Mouse (Mus musculus) kidney, adult 11 months (tissue): ENCODE data around the gene Aars.
"Not testable (repeated sequence)": the region's sequence is repeated elsewhere in the genome, so short reads cannot be mapped to it uniquely, and the experiment has no call there.

ENCODE experiments used
- DNase-seq: peaks from one replicate; pipeline ENCODE4 v3.0.0; 2022

The Aars gene

GRCm38 (mm10) chr8:111032916-111033315 is at the start of gene Aars:
TSS of gene Aars (plus strand) at chr8:111033144.
- no peak for DNase-seq

DNA sequence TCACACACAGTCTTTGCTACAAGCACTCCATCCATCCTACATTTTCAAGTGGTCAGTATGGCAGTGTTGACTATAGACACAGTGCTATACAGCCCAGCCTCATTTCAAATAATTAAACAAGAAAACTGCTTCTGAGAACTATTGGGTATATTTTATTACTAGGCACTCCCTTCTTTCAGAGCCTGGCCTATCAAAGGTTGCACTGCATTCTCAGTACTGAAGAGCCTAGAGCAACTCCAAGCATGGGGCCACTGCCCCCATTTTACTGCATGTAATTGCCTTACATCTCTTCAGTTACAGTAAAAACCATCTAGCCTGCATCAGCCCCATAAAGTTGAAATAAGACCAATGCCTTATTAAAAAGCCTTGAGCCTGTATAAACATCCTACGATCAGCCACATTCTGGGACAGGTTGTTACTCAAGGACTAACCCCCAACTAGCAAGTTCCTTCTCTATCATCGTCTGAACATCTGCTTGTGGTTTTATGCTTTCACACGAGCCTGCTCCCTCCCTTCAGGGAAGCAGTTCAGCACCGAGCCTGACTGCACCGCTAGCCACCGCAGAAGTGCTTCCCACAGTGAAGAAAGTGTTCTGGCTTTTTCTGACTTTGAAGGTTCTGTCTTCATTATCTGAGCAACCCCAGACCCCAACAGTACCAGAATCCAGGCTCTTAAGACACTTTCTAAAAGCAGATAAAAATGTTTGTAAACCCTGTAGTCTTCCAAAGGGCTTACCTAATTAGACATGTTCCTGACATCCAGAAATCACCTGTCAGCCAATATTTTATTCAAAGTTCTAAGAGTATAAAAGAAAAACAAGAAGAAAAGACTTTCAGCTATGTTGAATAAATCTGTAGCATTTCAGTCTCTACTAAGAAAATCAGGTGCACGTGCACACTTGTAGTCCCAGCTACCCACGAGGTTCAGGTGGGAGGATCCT is 44.9 kb upstream of the Aars start:
- DNase-seq: no peak

GRCm38 (mm10) chr8:110990017-110990416 is 42.9 kb upstream of the Aars start:
- DNase-seq: no peak

DNA sequence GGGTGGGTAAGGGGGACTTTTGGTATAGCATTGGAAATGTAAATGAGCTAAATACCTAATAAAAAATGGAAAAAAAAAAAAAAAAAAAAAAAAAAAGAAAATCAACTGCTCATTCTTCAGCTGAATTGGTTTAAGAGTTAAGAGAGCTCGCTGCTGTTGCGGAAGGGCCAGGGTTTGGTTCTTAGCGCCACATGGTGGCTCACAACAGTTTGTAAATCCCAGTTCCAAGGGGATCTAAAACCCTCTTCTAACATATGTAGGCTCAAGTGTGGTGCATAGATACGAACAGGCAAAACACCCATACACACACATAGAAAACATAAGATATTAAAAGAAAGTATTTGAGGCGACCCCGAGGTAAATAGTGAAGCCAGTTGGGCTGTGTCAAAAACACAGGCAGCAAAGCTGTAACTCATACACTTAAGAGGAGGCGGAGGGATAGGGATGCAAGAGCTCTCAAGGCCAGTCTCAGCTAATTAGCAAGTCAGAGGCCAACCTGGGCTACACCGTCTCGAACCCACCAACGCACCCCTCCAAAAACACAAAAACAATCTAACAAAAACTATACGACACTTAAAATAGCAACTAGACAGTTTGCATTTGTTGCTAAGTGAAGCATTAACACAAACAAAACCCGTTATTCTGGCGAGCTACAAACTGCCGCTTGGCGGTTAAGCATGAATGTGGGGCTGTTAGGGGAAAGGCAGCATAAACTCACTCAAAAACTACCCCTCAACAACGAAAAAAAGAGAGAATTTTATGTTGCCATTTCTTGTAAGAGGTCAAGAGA is 36.1 kb upstream of the Aars start:
- DNase-seq: no peak

DNA sequence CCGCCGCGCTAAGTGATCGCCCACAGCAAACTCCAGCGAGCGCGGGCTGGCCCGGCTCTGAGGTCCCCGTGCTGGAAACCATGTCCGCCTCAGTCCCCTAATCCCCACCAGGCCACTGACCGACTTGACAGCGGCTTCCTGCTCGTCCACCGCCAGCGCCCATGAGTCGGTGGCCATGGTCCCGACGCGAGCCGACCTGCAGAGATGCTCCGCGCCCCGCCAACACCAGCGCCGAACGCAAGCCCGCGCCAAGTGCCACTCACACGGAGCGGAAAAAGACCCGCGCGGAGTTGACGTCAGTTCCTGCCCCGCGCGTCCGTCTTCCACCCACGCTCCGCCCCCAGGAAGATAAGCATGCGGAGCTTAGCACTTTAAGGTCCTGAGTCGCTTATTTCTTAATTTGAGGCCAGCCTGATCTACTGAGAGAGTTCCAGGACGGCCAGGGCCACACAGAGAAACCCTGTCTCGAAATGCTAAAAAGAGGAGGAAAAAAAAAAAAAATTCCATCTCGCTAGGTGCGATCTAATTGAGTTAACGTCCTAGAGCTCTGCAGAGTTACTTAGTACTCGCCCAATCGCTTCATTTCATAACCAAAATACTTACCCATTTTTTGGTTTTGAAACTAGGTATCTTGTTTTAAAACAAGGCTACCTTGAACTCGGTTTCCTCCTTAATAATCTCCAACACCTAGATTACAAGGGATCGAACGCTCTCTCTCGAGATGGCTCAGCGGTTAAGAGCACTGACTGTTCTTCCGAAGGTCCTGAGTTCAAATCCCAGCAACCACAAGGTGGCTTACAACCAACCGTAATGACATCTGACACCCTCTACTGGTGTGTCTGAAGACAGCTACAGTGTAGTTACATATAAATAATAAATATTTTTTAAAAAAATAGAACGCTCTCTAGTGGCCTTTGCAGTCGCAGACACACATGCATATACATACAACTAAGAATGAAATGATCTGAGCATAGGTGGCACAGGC is 35.1 kb upstream of the Aars start, which contains the start of gene Ddx19a:
Gene Ddx19a (minus strand): TSS at position 254 of the 985 bp plus-strand sequence.
- DNase-seq: peak; percentile 82

DNA sequence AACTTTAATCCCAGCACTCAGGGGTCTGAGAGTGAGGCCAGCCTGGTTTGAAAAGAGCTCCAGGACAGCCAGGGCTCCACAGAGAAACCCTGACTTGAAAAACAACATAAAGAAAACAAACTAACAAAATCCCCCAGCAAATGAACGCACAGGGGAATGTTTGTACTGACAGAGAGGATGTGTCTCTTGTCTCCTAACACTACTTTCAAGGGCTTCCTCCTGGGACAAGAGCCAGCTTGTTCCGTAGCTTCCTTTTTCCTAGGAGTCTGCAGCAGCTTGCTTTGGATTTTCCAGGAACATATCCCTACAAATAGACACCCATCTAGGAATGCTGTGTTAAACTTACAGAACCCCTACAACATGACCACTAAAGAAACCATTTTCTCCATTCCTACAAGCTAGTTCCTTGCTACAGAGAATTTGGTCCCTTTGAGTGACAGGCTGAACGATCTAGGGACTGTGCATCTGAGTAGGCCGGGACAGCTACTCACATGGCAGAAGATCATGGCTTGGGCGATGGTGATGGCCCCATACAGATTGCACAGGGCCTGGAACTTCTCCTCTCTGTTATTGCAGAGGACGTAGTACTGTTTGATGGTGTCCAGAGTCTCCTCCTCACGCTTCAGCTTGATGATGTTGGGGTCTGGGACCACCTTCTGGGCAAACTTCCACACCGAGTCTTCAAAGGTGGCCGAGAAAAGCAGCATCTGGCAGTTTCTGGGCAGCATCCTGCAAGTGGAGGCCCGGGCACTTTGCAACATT is 22.5 kb upstream of the Aars start:
- not testable (repeated sequence) for DNase-seq

- not testable (repeated sequence) for DNase-seq
Observed at GRCm38 (mm10) chr8:111026609-111027008, 6.3 kb upstream of the Aars start.

DNA sequence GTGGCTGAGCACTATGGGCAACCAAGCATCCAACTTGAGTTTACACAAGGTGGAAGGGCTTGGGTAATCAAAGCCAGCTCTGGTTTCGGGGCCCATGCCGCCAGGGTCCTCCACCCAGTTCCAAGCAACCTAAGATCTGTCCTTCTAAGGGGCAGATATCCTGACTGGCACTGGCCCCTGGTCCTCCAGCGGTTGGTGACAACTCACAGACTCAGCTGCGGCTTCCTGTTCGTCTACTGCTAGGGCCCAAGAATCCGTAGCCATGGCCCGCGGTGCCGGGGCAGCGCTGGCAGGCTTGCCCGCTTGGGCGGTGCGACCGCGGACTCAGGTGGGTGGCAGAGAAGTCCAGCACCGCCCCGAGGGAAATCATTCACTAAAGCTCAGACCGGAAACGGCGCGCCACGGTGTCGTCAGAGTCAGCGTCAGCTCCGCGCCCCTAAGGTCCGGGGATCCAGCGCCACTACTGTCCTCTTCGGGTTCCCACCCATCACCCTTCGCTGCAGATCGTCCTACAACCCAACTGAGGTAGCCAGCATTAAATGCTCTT is 5.5 kb upstream of the Aars start:
- DNase-seq: peak; percentile 90

- DNase-seq: no peak
Observed at GRCm38 (mm10) chr8:111029589-111029988, 3.4 kb upstream of the Aars start.

GRCm38 (mm10) chr8:111030045-111030444 is 2.9 kb upstream of the Aars start:
- DNase-seq: no peak

DNA sequence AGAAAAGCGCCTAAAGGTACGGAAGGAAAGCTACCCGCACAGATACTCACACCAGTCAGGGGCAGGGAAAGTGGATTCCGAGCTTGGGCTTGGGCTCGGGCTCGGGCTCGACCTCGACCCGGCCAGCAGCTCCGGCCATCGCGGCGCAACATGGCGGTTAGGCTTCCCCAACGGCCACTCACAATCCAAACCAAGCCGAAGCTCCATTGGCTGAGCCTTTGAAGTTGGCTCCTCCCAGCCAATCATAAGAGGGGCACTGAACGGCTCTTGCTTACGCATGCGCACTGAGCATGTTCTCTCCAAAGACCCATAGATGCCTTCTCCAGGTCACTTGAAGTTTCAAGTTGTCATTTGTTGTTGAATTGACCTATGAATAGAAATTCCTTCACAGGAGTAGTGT is 1.4 kb upstream of the Aars start, which contains the start of gene Ddx19b:
Gene Ddx19b (minus strand): TSS at position 180 of the 400 bp plus-strand sequence.
- no peak for DNase-seq

GRCm38 (mm10) chr8:111033482-111034215 is 705 bp downstream of the Aars start:
- DNase-seq: peak; percentile 99

- no peak for DNase-seq
Observed at GRCm38 (mm10) chr8:111034276-111034675, 1.3 kb downstream of the Aars start.

GRCm38 (mm10) chr8:111036591-111036990 is 3.6 kb downstream of the Aars start:
- no peak for DNase-seq

GRCm38 (mm10) chr8:111042546-111042945 is 9.6 kb downstream of the Aars start:
- no peak for DNase-seq

DNA sequence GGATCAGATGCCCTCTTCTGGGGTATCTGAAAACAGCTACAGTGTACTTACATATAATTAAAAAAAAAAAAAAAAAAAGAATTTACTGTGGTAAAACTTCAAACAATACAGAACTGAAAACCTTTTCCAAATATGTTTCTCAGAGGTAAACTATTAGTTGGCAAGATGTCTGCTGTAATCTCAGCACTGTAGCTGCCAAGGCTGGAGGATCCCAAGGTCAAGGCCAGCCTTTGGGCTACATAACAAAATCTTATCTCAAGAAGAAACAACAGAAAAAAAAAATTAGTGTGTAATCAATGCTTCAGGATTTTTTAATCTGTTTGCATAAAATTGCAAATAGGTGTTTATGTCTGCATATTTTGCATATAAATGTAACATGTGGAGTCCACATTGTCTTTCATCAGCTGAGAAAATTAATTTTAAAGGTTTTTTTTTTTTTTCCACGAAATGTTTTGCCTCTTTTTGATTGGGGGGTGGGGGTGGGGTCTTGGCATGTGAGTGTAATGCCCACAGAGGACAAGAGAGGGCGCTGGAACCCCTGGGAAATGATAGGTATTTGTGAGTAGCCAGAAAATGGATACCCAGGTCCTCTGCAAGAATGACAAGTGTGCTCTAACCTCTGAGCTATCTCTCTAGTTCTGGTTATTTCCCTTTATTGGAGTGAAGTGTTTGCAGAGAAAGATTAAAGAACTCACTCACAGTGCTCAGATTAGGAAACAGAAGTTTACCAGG is 11.2 kb downstream of the Aars start:
- no peak for DNase-seq

GRCm38 (mm10) chr8:111048694-111049093 is 15.8 kb downstream of the Aars start:
- no peak for DNase-seq

GRCm38 (mm10) chr8:111049106-111049505 is 16.2 kb downstream of the Aars start:
- DNase-seq: no peak

DNA sequence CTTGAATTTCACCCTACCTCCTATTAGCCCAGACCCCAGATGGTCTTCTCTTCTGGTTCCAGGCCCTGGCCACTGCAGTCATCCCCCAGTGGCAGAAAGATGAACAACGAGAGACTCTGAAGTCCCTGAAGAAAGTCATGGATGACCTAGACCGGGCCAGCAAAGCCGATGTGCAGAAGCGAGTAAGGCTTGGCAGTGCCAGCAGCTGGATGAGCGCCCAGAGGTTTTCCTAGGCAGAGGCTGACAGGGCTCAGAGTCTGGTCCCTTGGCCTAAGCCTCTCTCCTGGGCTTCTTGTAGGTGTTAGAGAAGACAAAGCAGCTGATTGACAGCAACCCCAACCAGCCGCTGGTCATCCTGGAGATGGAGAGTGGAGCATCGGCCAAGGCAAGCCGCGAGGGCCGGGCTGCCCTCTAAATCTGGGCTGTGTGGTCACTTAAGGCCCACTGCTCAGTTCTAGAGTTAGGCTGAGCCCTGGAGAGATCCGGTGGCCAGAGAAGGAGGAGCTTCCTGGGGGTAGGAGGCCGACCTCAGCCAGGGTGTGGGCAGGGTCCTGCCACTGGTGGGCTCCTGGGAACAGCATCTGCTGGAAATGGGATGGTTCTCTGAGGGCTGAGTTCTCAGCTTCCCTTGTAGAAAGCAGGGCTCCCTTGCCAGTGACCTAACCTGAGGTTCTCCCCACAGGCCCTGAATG is 21.0 kb downstream of the Aars start:
- DNase-seq: no peak
